ENCODE assay signal across 13 mouse cellular contexts in the genomic region with DNA sequence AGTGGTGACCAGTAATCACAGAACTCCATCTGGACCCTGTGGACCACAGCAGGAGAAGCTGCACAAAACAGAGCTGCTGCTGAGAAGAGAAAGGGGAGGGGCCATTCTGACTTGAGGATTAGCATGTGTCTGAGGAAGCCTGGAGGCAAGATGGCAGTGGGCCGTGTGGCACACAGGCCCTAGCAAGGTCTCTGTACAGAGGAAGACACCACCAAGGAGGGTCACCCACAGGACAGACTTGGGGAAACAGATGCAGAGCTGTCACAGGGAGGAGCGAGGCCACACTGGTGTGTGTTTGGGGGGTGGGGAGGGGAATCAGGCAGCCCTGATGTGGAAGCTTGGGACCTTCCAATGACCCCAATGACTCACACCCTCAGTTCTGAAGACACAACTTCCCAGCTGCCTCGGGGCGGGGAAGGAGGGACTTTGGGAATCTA.
DNase-seq lines count a peak whose midpoint lies in the region; ATAC-seq and TF ChIP-seq lines count a peak whose summit lies in the region.
"Had no signal": no experiment of that assay in that cellular context is flagged by ENCODE, and none has a peak within 500 bp of the region (broad histone marks: within the 10 kb centered on the region; RNA-seq: fewer than 3 reads in every experiment).

No protein-coding gene starts in this region.

- H3K36me3 ChIP-seq in hindbrain, postnatal 0 days (ENCODE audit: insufficient read depth, low read length) = no peaks in the 10 kb centered on the region
- H3K36me3 ChIP-seq in hindbrain, embryonic 16.5 days (ENCODE audit: control insufficient read depth, insufficient read depth, low read length) = no peaks in the 10 kb centered on the region
- H3K36me3 ChIP-seq in limb, embryonic 12.5 days = no peaks in the 10 kb centered on the region

- H3K4me2 ChIP-seq in hindbrain, postnatal 0 days (ENCODE audit: low read depth, low read length) = no peak overlapping the region
- no peak overlapping the region for H3K4me2 ChIP-seq in hindbrain, embryonic 16.5 days (ENCODE audit: low read length)
- 0 out of 2 replicates have a peak overlapping the region, but pooled peaks have one; percentile 10 for H3K4me2 ChIP-seq in limb, embryonic 12.5 days
- H3K4me2 ChIP-seq: forebrain, embryonic 13.5 days had no signal

- H3K9ac ChIP-seq in hindbrain, postnatal 0 days (replicated peaks; ENCODE audit: low read length) = no peak overlapping the region
- no peak overlapping the region for H3K9ac ChIP-seq in hindbrain, embryonic 16.5 days (ENCODE audit: low read depth, low read length)
- H3K9ac ChIP-seq in limb, embryonic 12.5 days (replicated peaks) = no peak overlapping the region
- H3K9ac ChIP-seq: forebrain, embryonic 13.5 days had no signal

- no peak overlapping the region for H3K4me3 ChIP-seq in hindbrain, postnatal 0 days (ENCODE audit: low read length)
- H3K4me3 ChIP-seq in hindbrain, embryonic 16.5 days (ENCODE audit: low read length) = no peak overlapping the region
- H3K4me3 ChIP-seq in limb, embryonic 12.5 days (replicated peaks) = no peak overlapping the region
- H3K4me3 ChIP-seq: forebrain, embryonic 13.5 days had no signal

- 0 out of 2 replicates have a peak, but pooled peaks cover 11% of the 10 kb centered on the region for H3K4me1 ChIP-seq in hindbrain, postnatal 0 days (ENCODE audit: insufficient read depth, low read length)
- peaks cover 9% of the 10 kb centered on the region for H3K4me1 ChIP-seq in hindbrain, embryonic 16.5 days (ENCODE audit: control insufficient read depth, insufficient read depth, low read depth, low read length)
- H3K4me1 ChIP-seq in limb, embryonic 12.5 days (replicated peaks) = peaks cover 25% of the 10 kb centered on the region

- H3K27ac ChIP-seq in hindbrain, postnatal 0 days = no peak overlapping the region
- no peak overlapping the region for H3K27ac ChIP-seq in hindbrain, embryonic 16.5 days (ENCODE audit: low read depth, low read length)
- no peak overlapping the region for H3K27ac ChIP-seq in limb, embryonic 12.5 days
- H3K27ac ChIP-seq: forebrain, embryonic 13.5 days had no signal

- WGBS in hindbrain, postnatal 0 days = 59% methylated on average over 4 of the region's 4 CpGs
- 62% methylated on average over 4 of the region's 4 CpGs for WGBS in hindbrain, embryonic 16.5 days
- WGBS in limb, embryonic 12.5 days = 24% methylated on average over 4 of the region's 4 CpGs

- H3K27me3 ChIP-seq in hindbrain, postnatal 0 days (ENCODE audit: insufficient read depth, low read length) = no peaks in the 10 kb centered on the region
- no peaks in the 10 kb centered on the region for H3K27me3 ChIP-seq in hindbrain, embryonic 16.5 days (replicated peaks; ENCODE audit: control insufficient read depth, insufficient read depth, low read length)
- no peaks in the 10 kb centered on the region for H3K27me3 ChIP-seq in limb, embryonic 12.5 days
- H3K27me3 ChIP-seq: forebrain, embryonic 13.5 days had no signal

- DNase-seq in hindbrain, postnatal 0 days (ENCODE audit: low spot score) = no peak
- peak; percentile 91 for DNase-seq in 3T3-L1 (ENCODE audit: low read depth, low spot score)
- DNase-seq in Muller cell, postnatal 12 days (ENCODE audit: inconsistent ontology term) = peak; percentile 73
- no peak for DNase-seq in thymus, adult 18-20 months
- DNase-seq in right cerebral cortex, postnatal 10 days (ENCODE audit: low spot score in 2 of 2) = no peak
- DNase-seq: cerebellum, adult 8-10 months; kidney, postnatal 25 days; liver; right cerebral cortex, postnatal 4 days; thymus, postnatal 14 days had no signal

- ATAC-seq in hindbrain, postnatal 0 days = peak; percentile 36; the same call in 1 of the 2 replicates
- no peak for ATAC-seq in hindbrain, embryonic 16.5 days
- ATAC-seq in limb, embryonic 12.5 days (ENCODE audit: insufficient number of reproducible peaks, insufficient read depth, low FRiP score, low TSS enrichment, low read depth) = peak; percentile 58; the same call in 1 of the 2 replicates
- ATAC-seq: forebrain, embryonic 13.5 days had no signal

- TF ChIP-seq CTCF in hindbrain, postnatal 0 days (IDR thresholded peaks at IDR 0.05; ENCODE audit: low read depth) = no peak

- H3K9me3 ChIP-seq in hindbrain, postnatal 0 days (ENCODE audit: low read length) = no peaks in the 10 kb centered on the region
- H3K9me3 ChIP-seq in hindbrain, embryonic 16.5 days (ENCODE audit: control insufficient read depth, low read length) = no peaks in the 10 kb centered on the region
- H3K9me3 ChIP-seq in limb, embryonic 12.5 days = no peaks in the 10 kb centered on the region
- H3K9me3 ChIP-seq: forebrain, embryonic 13.5 days had no signal

Comparison
In these comparisons a context has a peak if more than half of its experiments do, and no peak if none do; other contexts are left out.
1. DNase-seq: peak in 3T3-L1 (single experiment) and Muller cell, postnatal 12 days (single experiment); none in hindbrain, postnatal 0 days (single experiment), thymus, adult 18-20 months (0 of 2) and right cerebral cortex, postnatal 10 days (0 of 2).